Mouse (Mus musculus) MEL (cell line): ENCODE measurements around the gene Dgkz. TPM values are rescaled to one million over a fixed set of nuclear protein-coding genes. Genes with fewer than 3 reads are reported as not detected.

Experiments
- DNase-seq: peaks from one replicate; pipeline ENCODE4 v3.0.0; 2011; ENCODE audit warnings: low read depth, low spot score
- H3K27ac ChIP-seq: 2 replicates; pipeline ENCODE4 v1.5.1; 2012; ENCODE audit warnings: low read depth, mild to moderate bottlenecking, control low read depth, low read length, moderate library complexity; ENCODE audit not compliant: control insufficient read depth
- H3K27me3 ChIP-seq, 2 experiments: fragments of 150-350 bp in 1 of 2; sonication (generic) in 1 of 2; 2 replicates each; pipeline ENCODE4 v1.6.1; 2012; ENCODE audit warnings: low read length in 2 of 2, mild to moderate bottlenecking in 2 of 2, improper control_type of control experiment in 1 of 2, moderate library complexity in 1 of 2; ENCODE audit not compliant: insufficient read depth in 2 of 2, control insufficient read depth in 1 of 2
- H3K36me3 ChIP-seq, 2 experiments: 2 replicates each; pipeline ENCODE4 v1.6.1; 2012 to 2014; ENCODE audit warnings: low read length in 2 of 2, improper control_type of control experiment in 1 of 2, inconsistent platforms in 1 of 2, mild to moderate bottlenecking in 1 of 2; ENCODE audit not compliant: insufficient read depth in 2 of 2, control insufficient read depth in 1 of 2
- H3K4me1 ChIP-seq, 2 experiments: fragments of 150-350 bp in 1 of 2; sonication (generic) in 1 of 2; 2 replicates each; pipeline ENCODE4 v1.6.1; 2012; ENCODE audit warnings: low read length in 2 of 2, improper control_type of control experiment in 1 of 2, mild to moderate bottlenecking in 1 of 2; ENCODE audit not compliant: insufficient read depth in 2 of 2, control insufficient read depth in 1 of 2
- H3K4me3 ChIP-seq, 2 experiments: fragments of 150-350 bp in 1 of 2; sonication (generic) in 1 of 2; 2 replicates each; pipeline ENCODE4 v1.5.1; 2012; ENCODE audit warnings: low read depth in 2 of 2, low read length in 2 of 2, mild to moderate bottlenecking in 2 of 2, moderate library complexity in 2 of 2, control low read depth in 1 of 2, improper control_type of control experiment in 1 of 2; ENCODE audit not compliant: control insufficient read depth in 1 of 2, insufficient read depth in 1 of 2
- H3K79me2 ChIP-seq: 2 replicates; pipeline ENCODE4 v1.6.1; 2012; ENCODE audit warnings: mild to moderate bottlenecking, low read length, moderate library complexity; ENCODE audit not compliant: control insufficient read depth, poor library complexity, insufficient read depth
- H3K9ac ChIP-seq: 2 replicates; pipeline ENCODE4 v1.6.1; 2012; ENCODE audit warnings: low read depth, mild to moderate bottlenecking, control low read depth, low read length, moderate library complexity; ENCODE audit not compliant: control insufficient read depth, poor library complexity, severe bottlenecking
- H3K9me3 ChIP-seq: fragments of 150-350 bp; sonication (generic); replicated peaks from 2 replicates; pipeline ENCODE4 v1.6.1; 2012; ENCODE audit warnings: mild to moderate bottlenecking, low read length, improper control_type of control experiment, moderate library complexity; ENCODE audit not compliant: insufficient read depth
- CTCF ChIP-seq, 3 experiments: IDR thresholded peaks in 2 of 3; conservative IDR thresholded peaks in 1 of 3; 2 replicates each; pipeline ENCODE4 v1.5.1; 2011 to 2012; ENCODE audit warnings: low read length in 3 of 3, low read depth in 2 of 3, mild to moderate bottlenecking in 2 of 3, improper control_type of control experiment in 1 of 3, inconsistent platforms in 1 of 3, mixed read lengths in 1 of 3, moderate library complexity in 1 of 3; ENCODE audit not compliant: control insufficient read depth in 1 of 3, insufficient read depth in 1 of 3, poor library complexity in 1 of 3, severe bottlenecking in 1 of 3
- E2F4 ChIP-seq: IDR thresholded peaks from 2 replicates; pipeline ENCODE4 v1.6.1; 2011; ENCODE audit warnings: low read depth, low read length, improper control_type of control experiment, borderline replicate concordance
- EP300 ChIP-seq, 2 experiments: IDR thresholded peaks; 2 replicates each; pipeline ENCODE4 v1.6.1; 2011; ENCODE audit warnings: improper control_type of control experiment in 2 of 2, low read length in 2 of 2, low read depth in 1 of 2, mild to moderate bottlenecking in 1 of 2
- GABPA ChIP-seq: IDR thresholded peaks from 2 replicates; pipeline ENCODE4 v1.6.1; 2012; ENCODE audit warnings: low read depth, mild to moderate bottlenecking, inconsistent platforms, low read length, improper control_type of control experiment, moderate library complexity
- MAFK ChIP-seq: IDR thresholded peaks from 2 replicates; pipeline ENCODE4 v1.6.1; 2011; ENCODE audit warnings: low read depth, mild to moderate bottlenecking, low read length, improper control_type of control experiment, borderline replicate concordance
- MAX ChIP-seq: IDR thresholded peaks from 2 replicates; pipeline ENCODE4 v1.6.1; 2011; ENCODE audit warnings: low read length, improper control_type of control experiment
- MAZ ChIP-seq: IDR thresholded peaks from 2 replicates; pipeline ENCODE4 v1.6.1; 2012; ENCODE audit warnings: low read depth, mild to moderate bottlenecking, inconsistent platforms, low read length, improper control_type of control experiment
- MYB ChIP-seq: IDR thresholded peaks from 2 replicates; pipeline ENCODE4 v1.6.1; 2011; ENCODE audit warnings: mild to moderate bottlenecking, low read depth, low read length, improper control_type of control experiment
- MYC ChIP-seq: IDR thresholded peaks from 2 replicates; pipeline ENCODE4 v1.6.1; 2011; ENCODE audit warnings: low read depth, mild to moderate bottlenecking, low read length, improper control_type of control experiment, moderate library complexity
- NRF1 ChIP-seq: IDR thresholded peaks from 2 replicates; pipeline ENCODE4 v1.6.1; 2014; ENCODE audit warnings: low read depth, mild to moderate bottlenecking, inconsistent platforms, low read length, improper control_type of control experiment, moderate library complexity; ENCODE audit not compliant: poor library complexity, insufficient read depth, severe bottlenecking
- POLR2A ChIP-seq, 2 experiments: IDR thresholded peaks; 2 replicates each; pipeline ENCODE4 v1.6.1; 2011 to 2012; ENCODE audit warnings: low read length in 2 of 2, mild to moderate bottlenecking in 2 of 2, control low read depth in 1 of 2, improper control_type of control experiment in 1 of 2, low read depth in 1 of 2, moderate library complexity in 1 of 2; ENCODE audit not compliant: control insufficient read depth in 1 of 2, insufficient read depth in 1 of 2, poor library complexity in 1 of 2
- POLR2AphosphoS5 ChIP-seq: IDR thresholded peaks from 2 replicates; pipeline ENCODE4 v1.6.1; 2012; ENCODE audit warnings: low read depth, borderline replicate concordance, mild to moderate bottlenecking, inconsistent platforms, low read length, moderate library complexity, mixed read lengths
- RCOR1 ChIP-seq: IDR thresholded peaks from 2 replicates; pipeline ENCODE4 v1.6.1; 2012; ENCODE audit warnings: low read depth, mild to moderate bottlenecking, inconsistent platforms, low read length, improper control_type of control experiment
- SIN3A ChIP-seq: IDR thresholded peaks from 2 replicates; pipeline ENCODE4 v1.6.1; 2012; ENCODE audit warnings: low read length, improper control_type of control experiment, inconsistent platforms
- TAL1 ChIP-seq: IDR thresholded peaks from 2 replicates; pipeline ENCODE4 v1.6.1; 2012; ENCODE audit warnings: mild to moderate bottlenecking, inconsistent platforms, low read length, moderate library complexity, mixed read lengths
- USF1 ChIP-seq: IDR thresholded peaks from 2 replicates; pipeline ENCODE4 v1.6.1; 2014; ENCODE audit warnings: low read depth, mild to moderate bottlenecking, inconsistent platforms, low read length, improper control_type of control experiment, moderate library complexity
- USF2 ChIP-seq, 2 experiments: IDR thresholded peaks; 2 replicates each; pipeline ENCODE4 v1.6.1; 2011 to 2012; ENCODE audit warnings: improper control_type of control experiment in 2 of 2, low read length in 2 of 2, borderline replicate concordance in 1 of 2, inconsistent platforms in 1 of 2, low read depth in 1 of 2, mild to moderate bottlenecking in 1 of 2; ENCODE audit not compliant: insufficient read depth in 1 of 2
- ZMIZ1 ChIP-seq: IDR thresholded peaks from 2 replicates; pipeline ENCODE4 v1.6.1; 2012; ENCODE audit warnings: low read depth, mild to moderate bottlenecking, inconsistent platforms, low read length, improper control_type of control experiment, moderate library complexity
- polyA plus RNA-seq, 2 experiments: library from polyadenylated mRNA; stranded (reverse) in 1 of 2; unstranded in 1 of 2; fragments of >175 nt in 1 of 2; fragments of >200 nt in 1 of 2; gene quantifications; 2 replicates each; pipeline versions ENCODE4 v1.2.1 to v1.2.4; 2012; ENCODE audit warnings: low replicate concordance in 2 of 2, low read depth in 1 of 2; ENCODE audit not compliant: insufficient read length in 2 of 2, insufficient read depth in 1 of 2, missing spikeins in 1 of 2
- total RNA-seq: library from RNA; depleted of rRNA; stranded (reverse); fragments of 300-350 nt; gene quantifications from 2 replicates; pipeline ENCODE4 v1.2.3, GENCODE M21; 2012; rRNA removed

Dgkz gene
- 65.6 and 66.1 TPM in 2 replicates for total RNA-seq
- 100 to 1,000 TPM in 1 of 2 experiments, not detected in 1; 165 TPM for polyA plus RNA-seq

DNA sequence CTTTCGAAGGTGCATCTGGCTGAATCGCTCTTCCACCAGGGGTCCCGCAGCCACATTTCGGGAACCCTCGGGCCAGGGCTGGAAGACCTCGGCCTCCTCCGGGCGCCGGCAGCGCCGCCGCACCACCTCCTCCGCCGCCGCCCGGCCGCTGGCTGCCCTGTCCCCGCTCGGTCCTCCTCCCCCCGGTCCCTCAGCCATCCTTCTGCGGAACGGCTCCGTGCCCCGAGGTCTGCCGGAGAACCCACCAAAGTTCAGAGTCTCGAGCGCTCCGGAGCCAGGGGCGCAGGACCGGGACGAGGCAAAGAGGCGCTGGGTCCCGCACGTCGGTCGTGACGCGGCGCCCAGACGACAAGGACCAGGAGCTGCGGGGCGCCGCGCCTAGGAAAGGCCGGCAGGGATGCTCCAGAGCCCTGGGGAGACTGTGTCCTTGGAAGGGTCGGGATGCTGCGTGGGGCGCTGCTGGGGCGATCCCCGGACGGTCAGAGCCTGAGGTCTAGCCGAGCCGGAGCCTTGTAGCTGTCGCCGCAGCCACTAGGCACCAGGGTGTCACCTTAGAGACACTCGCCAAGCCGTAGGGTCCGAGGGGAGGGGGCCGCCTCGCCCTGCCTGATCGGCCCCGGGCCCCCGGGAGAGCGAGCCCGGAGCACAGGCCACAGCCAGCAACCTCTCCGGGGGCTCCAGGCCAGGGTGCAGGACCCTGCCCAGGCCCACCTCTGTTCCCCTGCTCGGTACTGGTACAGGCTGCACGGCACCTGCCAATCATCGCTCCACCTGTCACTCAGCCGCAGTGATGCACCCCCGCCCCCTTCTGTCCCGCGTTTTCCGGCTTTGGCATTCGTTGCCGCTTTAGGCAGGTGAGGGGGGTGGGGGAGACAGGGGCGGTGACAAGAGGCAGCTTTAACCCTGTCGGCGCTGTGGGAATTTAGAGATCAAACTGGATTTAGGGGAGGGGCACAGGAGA, at the start of gene Dgkz:
Dgkz (minus strand) TSS at position 284 of the 961 bp plus-strand sequence.
- Histone ChIP-seq H3K27ac (no peak within 1 kb of the TSS), H3K27me3 (0 out of 4 replicates have a peak, but pooled peaks cover 0 to 1% of the 10 kb centered on the region in 2 experiments), H3K79me2 (no peaks in the 10 kb centered on the region), H3K4me3 (no peak within 1 kb of the TSS), H3K4me1 (peaks cover 7% of the 10 kb centered on the region in 2 experiments), H3K36me3 (peaks cover 0 to 7% of the 10 kb centered on the region in 2 experiments; a peak in 2 of 4 replicates), H3K9me3 (no peaks in the 10 kb centered on the region), H3K9ac (no peak within 1 kb of the TSS)
- no peak for DNase-seq
- TF ChIP-seq E2F4 (no peak), POLR2AphosphoS5 (no peak), USF2 (IDR thresholded peaks at IDR 0.05; ENCODE audit: borderline replicate concordance in 1 of 2, insufficient read depth in 1 of 2, low read depth in 1 of 2, low read length in 2 of 2) (no peak), GABPA (no peak), ZMIZ1 (no peak), MAZ (no peak), USF1 (no peak), RCOR1 (no peak), TAL1 (no peak), POLR2A (IDR thresholded peaks at IDR 0.05; ENCODE audit: control insufficient read depth in 1 of 2, insufficient read depth in 1 of 2, low read depth in 1 of 2, low read length in 2 of 2, poor library complexity in 1 of 2) (no peak), MYB (no peak), NRF1 (no peak), CTCF (IDR thresholded peaks at IDR 0.05 in 2 of 3, conservative IDR thresholded peaks at IDR 0.05 in 1 of 3; ENCODE audit: control insufficient read depth in 1 of 3, insufficient read depth in 1 of 3, low read depth in 2 of 3, low read length in 3 of 3, poor library complexity in 1 of 3, severe bottlenecking in 1 of 3) (no peak), SIN3A (no peak), MYC (no peak)

GRCm38 (mm10) chr2:92025202-92025601, 49.5 kb upstream of the Dgkz start:
- H3K36me3 ChIP-seq, result peaks cover 0 to 14% of the 10 kb centered on the region in 2 experiments; a peak in 2 of 4 replicates
- H3K4me1 ChIP-seq, result peaks cover 0 to 35% of the 10 kb centered on the region in 2 experiments; a peak in 2 of 4 replicates
- no peak for DNase-seq
- H3K9ac ChIP-seq, result no peak overlapping the region
- no peaks in the 10 kb centered on the region for H3K79me2 ChIP-seq
- no peaks in the 10 kb centered on the region for H3K27me3 ChIP-seq
- H3K9me3 ChIP-seq, result no peaks in the 10 kb centered on the region
- no peak for TF ChIP-seq MAFK
- TF ChIP-seq MAX, result no peak
- TF ChIP-seq EP300 (IDR thresholded peaks at IDR 0.05; ENCODE audit: low read depth in 1 of 2, low read length in 2 of 2), result no peak
- TF ChIP-seq MYB, result no peak
- no peak overlapping the region for H3K27ac ChIP-seq
- no peak overlapping the region for H3K4me3 ChIP-seq
